Mouse (Mus musculus) layer of hippocampus, adult 11-12 months (tissue): ENCODE results near the gene Olfr449.
A peak's percentile ranks its signal among the peaks of the same experiment; 100 is the strongest.

Experiments used
- DNase-seq: peaks from one replicate; pipeline ENCODE4 v3.0.0; 2022; ENCODE audit warnings: low spot score

Olfr449 gene

DNA sequence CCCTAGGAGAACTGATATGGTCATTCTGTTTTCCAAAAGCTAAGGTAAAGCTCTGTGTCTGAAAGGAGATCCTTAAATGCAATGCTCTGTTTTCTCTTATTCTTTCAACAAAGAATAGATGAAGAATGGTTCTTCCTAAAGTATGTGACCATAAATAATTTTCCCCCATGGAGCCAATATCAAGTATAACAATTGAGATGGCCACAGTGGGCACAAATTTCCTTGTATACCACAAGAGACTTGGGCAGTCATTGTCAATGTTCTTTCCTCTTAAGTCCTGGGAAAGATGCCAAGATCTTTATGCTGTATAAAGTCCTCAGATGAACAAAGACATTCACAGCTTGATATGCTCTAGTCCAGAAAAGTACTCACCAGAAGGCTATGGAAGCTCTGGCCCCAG, at the start of gene Olfr449:
Gene Olfr449 (plus strand): TSS at position 301 of the 400 bp plus-strand sequence.
- DNase-seq = no peak

DNA sequence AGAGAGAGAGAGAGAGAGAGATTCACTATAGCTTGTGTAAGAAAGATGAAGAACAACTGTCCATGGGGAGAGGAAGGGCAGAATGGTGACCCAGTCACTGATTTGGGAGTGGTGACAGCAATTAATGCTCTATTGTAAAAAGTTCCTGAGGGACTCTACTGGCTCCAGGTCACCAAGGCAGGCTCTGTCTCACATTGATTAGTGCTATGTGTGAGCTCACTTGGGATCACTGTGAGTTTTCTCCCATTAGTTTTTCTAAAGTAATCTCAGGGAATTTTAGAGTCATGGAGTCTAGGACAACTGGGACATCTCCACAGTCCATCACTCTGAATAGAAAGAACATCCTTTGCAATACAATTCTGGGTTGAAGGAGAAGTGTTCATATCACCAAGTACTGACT, 49.4 kb upstream of the Olfr449 start, which contains the start of gene Olfr452:
Gene Olfr452 (plus strand): TSS at position 301 of the 400 bp plus-strand sequence.
- DNase-seq = no peak

DNA sequence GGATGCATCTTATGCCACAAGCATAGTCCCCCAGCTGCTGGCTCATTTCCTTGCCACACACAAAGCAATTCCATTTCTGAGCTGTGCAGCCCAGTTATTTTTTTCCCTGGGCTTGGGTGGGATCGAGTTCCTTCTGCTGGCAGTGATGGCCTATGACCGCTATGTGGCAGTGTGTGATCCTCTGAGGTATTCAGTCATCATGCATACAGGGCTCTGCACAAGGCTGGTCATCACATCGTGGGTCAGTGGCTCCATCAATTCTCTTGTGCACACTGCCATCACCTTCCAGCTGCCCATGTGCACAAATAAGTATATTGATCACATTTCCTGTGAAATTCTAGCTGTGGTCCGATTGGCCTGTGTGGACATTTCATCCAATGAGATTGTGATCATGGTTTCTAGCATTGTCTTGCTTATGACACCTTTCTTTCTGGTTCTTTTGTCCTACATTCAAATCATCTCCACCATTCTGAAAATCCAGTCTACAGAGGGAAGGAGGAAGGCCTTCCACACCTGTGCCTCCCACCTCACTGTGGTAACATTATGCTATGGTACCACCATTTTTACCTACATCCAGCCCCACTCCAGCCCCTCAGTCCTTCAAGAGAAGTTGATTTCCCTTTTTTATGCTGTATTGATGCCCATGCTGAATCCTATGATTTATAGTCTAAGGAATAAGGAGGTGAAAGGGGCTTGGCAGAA, 43.8 kb upstream of the Olfr449 start:
- DNase-seq = no peak

DNA sequence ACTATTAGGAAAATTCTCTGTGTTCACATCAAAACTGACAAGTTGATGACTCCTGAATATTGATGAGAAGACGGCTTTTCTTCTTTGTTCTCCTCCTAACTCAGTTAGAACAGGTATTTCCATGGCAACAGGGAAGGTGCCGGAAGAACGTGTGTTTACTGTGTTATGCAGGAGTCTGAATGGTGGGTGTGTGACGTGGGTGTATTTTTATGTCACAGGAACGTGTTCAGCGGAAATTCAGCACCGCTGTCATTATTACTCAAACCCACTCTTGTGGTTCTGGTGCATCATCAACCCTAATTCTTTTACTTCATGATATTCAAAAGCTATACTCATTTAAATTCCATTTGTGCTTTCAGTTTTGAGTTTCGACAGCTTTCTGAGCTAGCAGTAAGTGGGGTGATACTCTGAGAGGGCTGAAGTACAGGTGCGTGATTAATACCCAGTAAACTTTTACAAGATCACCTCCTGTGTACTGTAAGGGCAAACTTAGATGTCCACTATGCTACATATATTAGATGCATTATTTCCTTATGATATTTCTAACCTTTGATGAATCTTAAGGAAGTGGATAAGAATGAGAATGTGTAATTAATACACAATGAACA, 43.1 kb upstream of the Olfr449 start:
- DNase-seq = no peak

DNA sequence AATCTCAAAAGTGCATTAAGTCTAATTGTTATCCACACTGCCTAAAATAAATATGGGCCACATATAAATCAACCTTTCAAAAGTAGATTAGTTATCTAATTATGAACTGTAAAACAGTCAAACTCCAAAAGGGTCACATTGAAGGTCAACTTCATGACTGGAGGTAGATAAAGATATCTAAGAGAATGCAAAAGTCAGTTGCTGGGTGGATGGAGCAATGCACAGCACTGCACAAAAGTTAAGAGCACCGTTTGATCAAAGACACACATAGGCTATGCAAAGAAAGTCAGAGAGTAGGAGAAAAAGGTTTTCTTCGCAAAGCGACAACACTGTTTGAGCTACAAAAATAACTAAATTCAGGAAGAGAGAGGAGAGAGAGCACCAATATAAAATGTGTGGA, 39.2 kb upstream of the Olfr449 start:
- no peak for DNase-seq

DNA sequence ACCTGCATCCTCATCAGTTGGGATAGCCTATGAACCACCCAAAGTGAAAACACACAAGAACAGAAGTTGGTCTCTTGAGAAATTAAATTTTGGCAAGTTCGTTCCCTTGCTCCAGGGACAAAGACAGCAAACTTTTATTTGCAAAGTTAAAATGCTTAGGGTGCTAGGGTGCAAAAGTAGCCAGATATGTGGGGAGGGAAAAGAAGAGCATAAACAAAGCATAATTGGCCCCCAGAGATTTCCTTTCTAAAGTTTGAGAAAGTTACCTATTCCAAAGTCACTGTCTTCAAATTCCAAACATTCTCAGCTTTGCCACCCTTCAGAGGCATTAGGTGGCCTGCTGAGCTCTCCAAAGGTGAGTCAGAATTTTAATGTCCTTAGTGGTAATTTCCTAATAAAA, 22.5 kb upstream of the Olfr449 start, which contains the start of gene Olfr450:
Gene Olfr450 (plus strand): TSS at position 301 of the 400 bp plus-strand sequence.
- no peak for DNase-seq

DNA sequence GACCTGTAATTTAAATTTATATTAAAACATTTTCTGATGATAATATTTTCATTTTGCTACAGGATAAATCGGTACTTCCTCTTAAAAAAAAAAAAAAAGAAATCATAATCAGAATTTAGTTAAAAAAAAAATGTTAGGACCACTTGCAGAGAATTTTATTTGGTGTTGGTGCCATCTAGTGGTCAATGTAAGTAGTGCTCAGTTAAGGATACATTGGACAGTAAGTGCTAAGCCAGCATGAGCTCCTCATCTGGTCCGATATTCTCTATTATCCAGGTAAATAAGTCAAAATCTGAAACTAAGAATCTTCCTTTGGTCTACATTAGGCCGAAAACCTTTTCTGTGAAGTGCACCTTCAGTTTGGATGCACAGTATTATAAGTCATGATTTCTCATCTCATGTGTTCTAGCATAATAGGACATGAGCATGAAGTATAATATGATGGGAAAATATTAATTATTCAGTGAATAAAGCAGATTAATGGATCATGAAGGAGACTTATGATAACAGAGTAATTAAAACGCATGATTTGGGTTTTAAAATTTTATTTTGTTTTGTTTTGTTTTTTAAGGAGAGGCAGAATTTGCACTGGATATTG, 26.1 kb downstream of the Olfr449 start:
- DNase-seq = peak; percentile 70

DNA sequence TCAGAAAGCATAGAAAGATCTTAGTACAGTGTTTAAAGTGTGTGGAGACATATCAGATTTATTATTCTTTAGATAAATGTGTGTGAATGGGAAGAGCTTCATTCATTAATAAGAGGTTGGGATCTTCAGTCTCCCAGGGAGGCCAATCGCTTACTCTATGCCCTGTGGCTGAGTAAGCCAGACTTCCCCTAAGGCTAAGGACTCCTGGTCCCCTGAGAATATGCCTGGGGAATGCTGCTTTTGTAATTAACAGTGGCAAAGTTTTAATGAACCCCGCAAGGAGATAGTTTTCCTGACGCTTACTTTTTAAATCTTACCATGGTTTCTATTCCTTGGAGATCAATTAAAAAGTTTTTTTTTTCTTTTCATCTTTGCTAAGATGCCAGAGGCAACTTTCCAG, 35.5 kb downstream of the Olfr449 start:
- no peak for DNase-seq

DNA sequence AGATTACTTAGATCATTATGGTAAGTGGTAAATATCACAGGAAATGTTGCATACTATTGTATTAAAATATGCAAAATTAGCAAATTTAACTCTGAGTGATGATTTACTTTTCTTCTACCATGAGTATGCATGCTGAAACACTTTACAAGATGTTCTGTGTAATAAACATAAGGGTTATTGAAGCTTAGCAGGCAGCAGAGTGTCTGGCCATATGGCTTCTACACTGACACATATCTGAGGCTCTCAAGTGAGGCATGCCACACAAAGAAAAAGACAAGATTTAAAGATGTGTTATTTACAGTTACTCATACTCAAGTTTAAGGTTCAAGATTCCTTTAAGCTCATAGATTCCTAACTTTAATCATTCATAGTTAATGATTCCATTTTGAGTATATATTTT, 42.1 kb downstream of the Olfr449 start:
- DNase-seq = no peak
